In the genomic region with DNA sequence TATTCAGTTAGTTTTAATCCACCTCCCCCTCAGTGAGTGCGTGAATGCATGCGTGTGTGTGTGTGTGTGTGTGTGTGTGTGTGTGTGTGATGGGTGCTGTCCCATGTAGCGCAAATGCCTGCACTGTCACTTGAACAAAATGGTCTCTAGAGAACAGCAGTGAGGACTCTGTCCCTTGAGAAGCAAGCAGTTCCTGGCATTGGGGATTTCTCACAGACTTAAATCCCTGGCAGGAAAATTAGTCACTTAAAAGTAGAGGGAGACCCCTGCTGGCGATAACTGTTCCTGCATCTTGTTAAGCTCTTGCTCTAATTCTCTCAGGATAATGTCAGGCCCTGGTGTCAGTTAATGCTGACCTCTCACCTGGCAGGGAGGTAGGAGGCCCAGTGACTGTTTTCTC, we compare ENCODE assay signal across 9 mouse cellular contexts. TPM values are rescaled to one million over a fixed set of nuclear protein-coding genes. Genes with fewer than 3 reads are reported as not detected.
DNase-seq lines count a peak whose midpoint lies in the region; ATAC-seq and TF ChIP-seq lines count a peak whose summit lies in the region.
"Had no signal": no experiment of that assay in that cellular context is flagged by ENCODE, and none has a peak within 500 bp of the region (broad histone marks: within the 10 kb centered on the region; RNA-seq: fewer than 3 reads in every experiment).

No protein-coding gene starts in this region.

- H3K36me3 ChIP-seq in kidney, embryonic 14.5 days (ENCODE audit: control insufficient read depth, insufficient read depth, low read length): peaks cover 17% of the 10 kb centered on the region; the same call in 1 of the 2 replicates
- peaks cover 30% of the 10 kb centered on the region for H3K36me3 ChIP-seq in forebrain, postnatal 0 days (ENCODE audit: insufficient read depth)
- H3K36me3 ChIP-seq in hindbrain, postnatal 0 days (ENCODE audit: insufficient read depth, low read length): peaks cover 10% of the 10 kb centered on the region; the same call in 1 of the 2 replicates
- H3K36me3 ChIP-seq in midbrain, embryonic 10.5 days: peaks cover 24% of the 10 kb centered on the region

- TF ChIP-seq CTCF in forebrain, postnatal 0 days (IDR thresholded peaks at IDR 0.05; ENCODE audit: low read depth): peak; percentile 86
- TF ChIP-seq CTCF in hindbrain, postnatal 0 days (IDR thresholded peaks at IDR 0.05; ENCODE audit: low read depth): peak; percentile 88
- TF ChIP-seq CTCF in left cerebral cortex, adult 2 months (IDR thresholded peaks at IDR 0.05): peak; percentile 83

- peak; percentile 64 for DNase-seq in kidney, adult 11 months
- DNase-seq in cerebellum, adult 11-12 months: peak; percentile 88
- DNase-seq in forebrain, postnatal 0 days: peak; percentile 92
- peak; percentile 95 for DNase-seq in hindbrain, postnatal 0 days (ENCODE audit: low spot score)
- peak; percentile 71 to 76 for DNase-seq in left cerebral cortex, adult 2 months (ENCODE audit: extremely low spot score in 1 of 2, low spot score in 2 of 2)
- peak; percentile 72 for DNase-seq in midbrain, embryonic 10.5 days (ENCODE audit: low spot score)
- peak; percentile 27 to 70 for DNase-seq in spleen, postnatal 10 days (ENCODE audit: low spot score in 2 of 2)

- H3K4me2 ChIP-seq in kidney, embryonic 14.5 days (replicated peaks; ENCODE audit: low read depth, low read length): no peak overlapping the region
- no peak overlapping the region for H3K4me2 ChIP-seq in forebrain, postnatal 0 days (ENCODE audit: low read depth)
- no peak overlapping the region for H3K4me2 ChIP-seq in hindbrain, postnatal 0 days (ENCODE audit: low read depth, low read length)

- no peak; the same call in 1 of the 2 replicates for ATAC-seq in kidney, embryonic 14.5 days (ENCODE audit: low FRiP score, low TSS enrichment)
- peak; percentile 78 for ATAC-seq in forebrain, postnatal 0 days
- 0 out of 2 replicates have a peak, but pooled peaks have one; percentile 31 for ATAC-seq in hindbrain, postnatal 0 days

- no peaks in the 10 kb centered on the region for H3K9me3 ChIP-seq in kidney, embryonic 14.5 days (ENCODE audit: control insufficient read depth, low read length)
- no peaks in the 10 kb centered on the region for H3K9me3 ChIP-seq in forebrain, postnatal 0 days (ENCODE audit: low read length)
- H3K9me3 ChIP-seq in hindbrain, postnatal 0 days (ENCODE audit: low read length): no peaks in the 10 kb centered on the region
- H3K9me3 ChIP-seq in midbrain, embryonic 10.5 days (replicated peaks): no peaks in the 10 kb centered on the region

- no peaks in the 10 kb centered on the region for H3K27me3 ChIP-seq in kidney, embryonic 14.5 days (ENCODE audit: control insufficient read depth, insufficient read depth, low read length)
- no peaks in the 10 kb centered on the region for H3K27me3 ChIP-seq in forebrain, postnatal 0 days (ENCODE audit: insufficient read depth, low read length)
- H3K27me3 ChIP-seq in hindbrain, postnatal 0 days (ENCODE audit: insufficient read depth, low read length): no peaks in the 10 kb centered on the region
- no peaks in the 10 kb centered on the region for H3K27me3 ChIP-seq in midbrain, embryonic 10.5 days (ENCODE audit: low read depth, poor library complexity, severe bottlenecking)

- intact Hi-C loops in left cerebral cortex, adult 2 months (cut with DNase I): loop anchor here (1.0 to 10.0 kb wide), 3 partner anchors 129 to 371 kb away; no protein-coding TSS in a partner anchor

- no peak overlapping the region for H3K27ac ChIP-seq in kidney, embryonic 14.5 days (ENCODE audit: low read depth, low read length)
- H3K27ac ChIP-seq in forebrain, postnatal 0 days (ENCODE audit: low read depth, low read length): no peak overlapping the region
- no peak overlapping the region for H3K27ac ChIP-seq in hindbrain, postnatal 0 days
- H3K27ac ChIP-seq in left cerebral cortex, adult 2 months: no peak overlapping the region
- H3K27ac ChIP-seq in midbrain, embryonic 10.5 days (replicated peaks): no peak overlapping the region

- WGBS in kidney, embryonic 14.5 days: 44% methylated on average over 4 of the region's 4 CpGs
- 50% methylated on average over 4 of the region's 4 CpGs for WGBS in forebrain, postnatal 0 days
- WGBS in hindbrain, postnatal 0 days: 42% methylated on average over 4 of the region's 4 CpGs
- 49% methylated on average over 4 of the region's 4 CpGs for WGBS in midbrain, embryonic 10.5 days

- H3K4me3 ChIP-seq in kidney, embryonic 14.5 days (ENCODE audit: low read length): no peak overlapping the region
- no peak overlapping the region for H3K4me3 ChIP-seq in forebrain, postnatal 0 days (ENCODE audit: low read depth, low read length)
- no peak overlapping the region for H3K4me3 ChIP-seq in hindbrain, postnatal 0 days (ENCODE audit: low read length)
- no peak overlapping the region for H3K4me3 ChIP-seq in left cerebral cortex, adult 2 months
- no peak overlapping the region for H3K4me3 ChIP-seq in midbrain, embryonic 10.5 days
- H3K4me3 ChIP-seq: myocyte had no signal

- H3K4me1 ChIP-seq in kidney, embryonic 14.5 days (ENCODE audit: control insufficient read depth, insufficient read depth, low read length): peaks cover 17% of the 10 kb centered on the region
- 0 out of 2 replicates have a peak, but pooled peaks cover 8% of the 10 kb centered on the region for H3K4me1 ChIP-seq in forebrain, postnatal 0 days (ENCODE audit: insufficient read depth)
- H3K4me1 ChIP-seq in hindbrain, postnatal 0 days (ENCODE audit: insufficient read depth, low read length): peaks cover 13% of the 10 kb centered on the region
- peaks cover 23% of the 10 kb centered on the region for H3K4me1 ChIP-seq in midbrain, embryonic 10.5 days

- H3K9ac ChIP-seq in kidney, embryonic 14.5 days (ENCODE audit: low read depth, low read length): no peak overlapping the region
- H3K9ac ChIP-seq in forebrain, postnatal 0 days: no peak overlapping the region
- H3K9ac ChIP-seq in hindbrain, postnatal 0 days (replicated peaks; ENCODE audit: low read length): no peak overlapping the region

RNA-seq across cellular contexts. Expression of gene Ext2, which starts 36.2 kb away (rescaled TPM):
- polyA plus RNA-seq in kidney, embryonic 14.5 days (2014; fragmentation: Nextera tagmentation; extraction: Ambion mirVana): 67.9 and 111 TPM in 2 replicates
- total RNA-seq in forebrain, postnatal 0 days (2014; rRNA removed): 31.4 and 37.7 TPM in 2 replicates
- polyA plus RNA-seq in forebrain, postnatal 0 days (2015; fragmentation: Nextera tagmentation; extraction: Ambion mirVana): 67.8 and 68.6 TPM in 2 replicates
- total RNA-seq in hindbrain, postnatal 0 days (2014; rRNA removed): 34.9 and 37.8 TPM in 2 replicates
- polyA plus RNA-seq in hindbrain, postnatal 0 days (2015; fragmentation: Nextera tagmentation; extraction: Ambion mirVana): 69.8 and 70.3 TPM in 2 replicates
- total RNA-seq in left cerebral cortex, adult 2 months (2021): 10 to 100 TPM; 50.6 to 57.4 TPM
- 72.3 and 78.2 TPM in 2 replicates for polyA plus RNA-seq in midbrain, embryonic 10.5 days (2016; fragmentation: Nextera tagmentation; extraction: Ambion mirVana)
